Comparison of ENCODE assay signal across 8 mouse cellular contexts in genomic region chr12:56611504-56612348, GRCm38 (mm10). TPM values are rescaled to one million over a fixed set of nuclear protein-coding genes. Genes with fewer than 3 reads are reported as not detected.
A peak's percentile ranks its signal among the peaks of the same experiment; 100 is the strongest.
DNase-seq lines count a peak whose midpoint lies in the region; ATAC-seq lines count a peak whose summit lies in the region.

No protein-coding gene starts in this region.

- DNase-seq in embryonic facial prominence, embryonic 11.5 days (ENCODE audit: low spot score) = no peak
- DNase-seq in midbrain, embryonic 10.5 days (ENCODE audit: low spot score) = peak; percentile 70
- no peak for DNase-seq in spleen, postnatal 4 days (ENCODE audit: low spot score in 2 of 2)
- DNase-seq in urinary bladder, adult 2 months (ENCODE audit: low spot score) = no peak

- H3K27ac ChIP-seq in embryonic facial prominence, embryonic 11.5 days (replicated peaks; ENCODE audit: low read depth, low read length) = no peak overlapping the region
- H3K27ac ChIP-seq in hindbrain, embryonic 12.5 days = no peak overlapping the region
- H3K27ac ChIP-seq in midbrain, embryonic 10.5 days (replicated peaks) = peak overlapping the region; percentile 76

- no peak overlapping the region; the same call in 1 of the 2 replicates for H3K9ac ChIP-seq in embryonic facial prominence, embryonic 11.5 days (replicated peaks; ENCODE audit: low read length)
- no peak overlapping the region for H3K9ac ChIP-seq in hindbrain, embryonic 12.5 days

- peaks cover 14% of the 10 kb centered on the region; the same call in 1 of the 2 replicates for H3K4me1 ChIP-seq in megakaryocyte, embryonic 14.5 days
- H3K4me1 ChIP-seq in embryonic facial prominence, embryonic 11.5 days (ENCODE audit: control insufficient read depth, insufficient read depth, low read length) = peaks cover 3% of the 10 kb centered on the region
- peaks cover 8% of the 10 kb centered on the region for H3K4me1 ChIP-seq in hindbrain, embryonic 12.5 days
- peaks cover 70% of the 10 kb centered on the region for H3K4me1 ChIP-seq in midbrain, embryonic 10.5 days

- no peak for ATAC-seq in megakaryocyte, adult 5-6 weeks (ENCODE audit: poor library complexity, severe bottlenecking)
- ATAC-seq in embryonic facial prominence, embryonic 11.5 days (replicated peaks; ENCODE audit: insufficient number of reproducible peaks, low FRiP score, low TSS enrichment, low read depth) = no peak
- peak; percentile 53; the same call in 1 of the 2 replicates for ATAC-seq in hindbrain, embryonic 12.5 days (ENCODE audit: low FRiP score)
- ATAC-seq in inflammation-experienced regulatory T-cells, adult 6 months = no peak

- no peaks in the 10 kb centered on the region for H3K36me3 ChIP-seq in megakaryocyte, embryonic 14.5 days (replicated peaks; ENCODE audit: low read length)
- no peaks in the 10 kb centered on the region for H3K36me3 ChIP-seq in embryonic facial prominence, embryonic 11.5 days (replicated peaks; ENCODE audit: control insufficient read depth, insufficient read depth, low read depth, low read length)
- H3K36me3 ChIP-seq in hindbrain, embryonic 12.5 days = no peaks in the 10 kb centered on the region
- H3K36me3 ChIP-seq in midbrain, embryonic 10.5 days = no peaks in the 10 kb centered on the region

- H3K4me3 ChIP-seq in megakaryocyte, embryonic 14.5 days (replicated peaks) = peak overlapping the region; percentile 17
- H3K4me3 ChIP-seq in embryonic facial prominence, embryonic 11.5 days (ENCODE audit: low read depth, low read length) = peak overlapping the region; percentile 33
- H3K4me3 ChIP-seq in hindbrain, embryonic 12.5 days = peak overlapping the region; percentile 27
- H3K4me3 ChIP-seq in midbrain, embryonic 10.5 days = peak overlapping the region; percentile 52

- H3K27me3 ChIP-seq in megakaryocyte, embryonic 14.5 days (replicated peaks) = peaks cover 68% of the 10 kb centered on the region
- peaks cover 77% of the 10 kb centered on the region for H3K27me3 ChIP-seq in embryonic facial prominence, embryonic 11.5 days (ENCODE audit: control insufficient read depth, insufficient read depth, low read length)
- peaks cover 100% of the 10 kb centered on the region for H3K27me3 ChIP-seq in hindbrain, embryonic 12.5 days
- H3K27me3 ChIP-seq in midbrain, embryonic 10.5 days (ENCODE audit: low read depth, poor library complexity, severe bottlenecking) = peaks cover 100% of the 10 kb centered on the region

- peak overlapping the region; percentile 52 for H3K4me2 ChIP-seq in embryonic facial prominence, embryonic 11.5 days (ENCODE audit: low read depth, low read length)
- peak overlapping the region; percentile 49 for H3K4me2 ChIP-seq in hindbrain, embryonic 12.5 days (replicated peaks)

- under 1% methylated on average over 57 of the region's 57 CpGs for WGBS in embryonic facial prominence, embryonic 11.5 days
- WGBS in hindbrain, embryonic 12.5 days = under 1% methylated on average over 53 of the region's 57 CpGs
- WGBS in midbrain, embryonic 10.5 days = under 1% methylated on average over 56 of the region's 57 CpGs

- H3K9me3 ChIP-seq in megakaryocyte, embryonic 14.5 days = peaks cover 12% of the 10 kb centered on the region; the same call in 1 of the 2 replicates
- H3K9me3 ChIP-seq in embryonic facial prominence, embryonic 11.5 days (replicated peaks; ENCODE audit: control insufficient read depth, low read length) = no peaks in the 10 kb centered on the region
- H3K9me3 ChIP-seq in hindbrain, embryonic 12.5 days (replicated peaks) = no peaks in the 10 kb centered on the region
- H3K9me3 ChIP-seq in midbrain, embryonic 10.5 days (replicated peaks) = no peaks in the 10 kb centered on the region

RNA-seq across cellular contexts. Expression of gene Nkx2-9, which starts 1.4 kb away (rescaled TPM):
- not detected in 2 replicates for polyA plus RNA-seq in megakaryocyte, embryonic 14.5 days (2012; ENCODE audit: insufficient read depth, low replicate concordance)
- total RNA-seq in megakaryocyte, adult 5-6 weeks (2015) = not detected in 2 replicates
- not detected in 2 replicates for total RNA-seq in megakaryocyte, adult 5-6 weeks (2017)
- polyA plus RNA-seq in embryonic facial prominence, embryonic 11.5 days (2014; fragmentation: Nextera tagmentation; extraction: Ambion mirVana) = 0.49 TPM in 1 of 2 replicates, not detected in the other
- 0.55 and 1.2 TPM in 2 replicates for polyA plus RNA-seq in hindbrain, embryonic 12.5 days (2016; fragmentation: Nextera tagmentation; extraction: Ambion mirVana)
- polyA plus RNA-seq in midbrain, embryonic 10.5 days (2016; fragmentation: Nextera tagmentation; extraction: Ambion mirVana) = 24.8 and 28.3 TPM in 2 replicates
- 0.06 TPM in 1 of 2 replicates, not detected in the other for polyA plus RNA-seq in urinary bladder, adult 2 months (2012; rRNA removed)
- polyA plus RNA-seq in inflammation-experienced regulatory T-cells, adult 6 months (2017; shearing (Covaris generic)) = not detected

Comparison
In these comparisons a context has a peak if more than half of its experiments do, and no peak if none do; other contexts are left out.
1. RNA of gene Nkx2-9, which starts 1.4 kb away (polyA plus RNA-seq): 24.8 to 28.3 TPM in midbrain, embryonic 10.5 days; 0.55 to 1.2 TPM in hindbrain, embryonic 12.5 days, 0.49 TPM in embryonic facial prominence, embryonic 11.5 days, 0.06 TPM in urinary bladder, adult 2 months, not detected in megakaryocyte, embryonic 14.5 days and not detected in inflammation-experienced regulatory T-cells, adult 6 months; every median in the first group is over 10 times any median in the second.
2. Peak in every context shown above with its lines, with median percentiles within 50 percentile points of each other: H3K4me3 ChIP-seq.